Mouse (Mus musculus) lung, postnatal 0 days (tissue): ENCODE measurements around the gene Kcnk2.

Source experiments
- CTCF ChIP-seq: IDR thresholded peaks from 2 replicates; pipeline ENCODE4 v1.5.1; 2016; ENCODE audit warnings: antibody characterized with exemption, mild to moderate bottlenecking
- EP300 ChIP-seq: IDR thresholded peaks from 2 replicates; pipeline ENCODE4 v1.6.1; 2016; ENCODE audit warnings: antibody characterized with exemption, mild to moderate bottlenecking, control low read depth

DNA sequence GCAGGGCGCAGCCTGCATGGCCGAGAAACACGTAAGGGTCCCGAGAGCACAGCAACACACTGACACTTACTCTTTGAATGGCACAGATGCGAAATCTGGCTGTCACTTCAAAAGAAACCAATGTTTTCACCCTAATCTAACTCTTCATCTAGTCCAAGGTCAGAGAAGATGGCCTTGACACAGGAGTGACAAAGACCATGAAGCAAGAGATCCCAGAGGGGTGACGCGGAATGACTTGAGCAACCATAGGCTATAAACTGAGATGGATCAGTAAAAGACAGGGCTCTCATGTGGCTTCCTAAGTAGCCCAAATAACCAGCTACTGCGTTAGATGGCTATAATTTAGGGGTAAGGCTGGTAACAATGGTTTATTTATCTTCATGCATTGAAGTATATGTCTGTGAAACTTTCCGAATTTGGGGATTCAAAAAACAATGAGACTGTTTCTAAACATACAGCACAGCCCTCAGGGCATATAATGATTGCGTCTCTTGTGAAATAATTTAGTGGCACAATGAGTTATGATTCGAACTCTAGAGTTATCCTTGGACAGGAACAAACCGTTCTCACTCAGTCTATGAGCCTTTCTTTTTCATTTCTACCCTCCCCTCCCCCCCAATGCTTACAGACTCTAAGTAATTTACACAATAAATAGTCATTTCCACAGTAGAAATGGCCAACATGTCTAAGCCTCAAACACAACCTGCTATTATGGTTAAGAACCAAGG is 108.2 kb downstream of the Kcnk2 start:
- no peak for TF ChIP-seq CTCF
- no peak for TF ChIP-seq EP300
